In the genomic region with DNA sequence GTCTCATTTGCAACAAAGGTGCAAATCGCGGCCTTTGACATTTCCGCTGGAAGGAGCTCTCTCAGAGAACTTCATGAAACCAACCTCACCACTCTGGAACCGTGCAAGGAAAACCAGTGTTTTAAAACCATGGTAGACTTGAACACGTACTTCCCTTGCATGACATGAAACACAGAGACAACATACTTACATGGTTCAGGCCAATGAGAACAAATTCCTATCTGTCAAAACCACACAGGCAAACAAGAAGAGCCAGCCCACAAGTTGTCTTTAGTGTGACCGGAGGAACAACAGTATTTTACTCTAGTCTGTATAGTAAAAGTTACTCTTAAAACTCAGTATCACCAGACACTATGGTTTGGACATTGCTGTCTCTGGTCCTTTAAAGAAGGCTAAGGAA, we compare ENCODE assay signal across 18 mouse cellular contexts.
DNase-seq lines count a peak whose midpoint lies in the region; ATAC-seq and TF ChIP-seq lines count a peak whose summit lies in the region.
"Had no signal": no experiment of that assay in that cellular context is flagged by ENCODE, and none has a peak within 500 bp of the region (broad histone marks: within the 10 kb centered on the region; RNA-seq: fewer than 3 reads in every experiment).

No protein-coding gene starts in this region.

- 92% methylated on average over 6 of the region's 6 CpGs for WGBS in intestine, embryonic 15.5 days
- 88% methylated on average over 6 of the region's 6 CpGs for WGBS in intestine, embryonic 16.5 days
- 89% methylated on average over 6 of the region's 6 CpGs for WGBS in thymus, adult 2 months
- 91% methylated on average over 6 of the region's 6 CpGs for WGBS in stomach, embryonic 14.5 days

- TF ChIP-seq CTCF in thymus, adult 2 months (IDR thresholded peaks at IDR 0.05; ENCODE audit: borderline replicate concordance, control insufficient read depth, extremely low read depth, insufficient read depth, low read length, poor library complexity): no peak

- H3K9ac ChIP-seq in intestine, embryonic 15.5 days: no peak overlapping the region
- no peak overlapping the region for H3K9ac ChIP-seq in intestine, embryonic 16.5 days (ENCODE audit: low read depth, low read length)
- no peak overlapping the region for H3K9ac ChIP-seq in stomach, embryonic 14.5 days (replicated peaks; ENCODE audit: low read depth, low read length)
- H3K9ac ChIP-seq: forebrain, embryonic 12.5 days; hindbrain, embryonic 14.5 days; liver, postnatal 0 days; neural tube, embryonic 13.5 days had no signal

- no peak overlapping the region for H3K4me2 ChIP-seq in intestine, embryonic 15.5 days (replicated peaks)
- no peak overlapping the region for H3K4me2 ChIP-seq in intestine, embryonic 16.5 days (ENCODE audit: low read depth, low read length)
- H3K4me2 ChIP-seq in stomach, embryonic 14.5 days (replicated peaks; ENCODE audit: low read depth, low read length): no peak overlapping the region
- H3K4me2 ChIP-seq: forebrain, embryonic 12.5 days; hindbrain, embryonic 14.5 days; neural tube, embryonic 13.5 days had no signal

- H3K4me1 ChIP-seq in intestine, embryonic 15.5 days (replicated peaks): peaks cover 26% of the 10 kb centered on the region
- peaks cover 23% of the 10 kb centered on the region for H3K4me1 ChIP-seq in intestine, embryonic 16.5 days (ENCODE audit: control insufficient read depth, insufficient read depth, low read length)
- H3K4me1 ChIP-seq in thymus, adult 2 months (replicated peaks; ENCODE audit: control insufficient read depth, insufficient read depth, low read length): peaks cover 50% of the 10 kb centered on the region
- peaks cover 26% of the 10 kb centered on the region for H3K4me1 ChIP-seq in stomach, embryonic 14.5 days (ENCODE audit: control insufficient read depth, insufficient read depth, low read length)

- H3K27ac ChIP-seq in intestine, embryonic 15.5 days: peak overlapping the region; percentile 33
- no peak overlapping the region for H3K27ac ChIP-seq in intestine, embryonic 16.5 days (ENCODE audit: low read length)
- no peak overlapping the region for H3K27ac ChIP-seq in thymus, adult 2 months (ENCODE audit: control insufficient read depth, insufficient read depth, low read length)
- peak overlapping the region; percentile 66; the same call in 1 of the 2 replicates for H3K27ac ChIP-seq in stomach, embryonic 14.5 days (ENCODE audit: low read length)
- H3K27ac ChIP-seq: heart, adult 2 months; hindbrain, embryonic 14.5 days had no signal

- no peaks in the 10 kb centered on the region for H3K9me3 ChIP-seq in intestine, embryonic 15.5 days
- H3K9me3 ChIP-seq in intestine, embryonic 16.5 days (ENCODE audit: control insufficient read depth, low read length): no peaks in the 10 kb centered on the region
- H3K9me3 ChIP-seq in stomach, embryonic 14.5 days (ENCODE audit: control insufficient read depth, low read depth, low read length): no peaks in the 10 kb centered on the region
- H3K9me3 ChIP-seq: forebrain, embryonic 12.5 days; neural tube, embryonic 13.5 days had no signal

- no peak for ATAC-seq in intestine, embryonic 15.5 days
- no peak for ATAC-seq in intestine, embryonic 16.5 days
- no peak for ATAC-seq in stomach, embryonic 14.5 days (ENCODE audit: insufficient number of reproducible peaks, insufficient read depth, low FRiP score, low read depth)
- ATAC-seq: activated CD4-positive, CD25-positive, alpha-beta regulatory T cell, adult 4 months had no signal

- no peaks in the 10 kb centered on the region for H3K36me3 ChIP-seq in intestine, embryonic 15.5 days
- no peaks in the 10 kb centered on the region for H3K36me3 ChIP-seq in intestine, embryonic 16.5 days (ENCODE audit: control insufficient read depth, insufficient read depth, low read length)
- no peaks in the 10 kb centered on the region for H3K36me3 ChIP-seq in thymus, adult 2 months (ENCODE audit: control insufficient read depth, insufficient read depth, low read length)
- no peaks in the 10 kb centered on the region for H3K36me3 ChIP-seq in stomach, embryonic 14.5 days (ENCODE audit: control insufficient read depth, insufficient read depth, low read length)
- H3K36me3 ChIP-seq: forebrain, embryonic 12.5 days; neural tube, embryonic 13.5 days had no signal

- DNase-seq in thymus, postnatal 25 days: peak; percentile 21
- no peak for DNase-seq in thymus, adult 2 months
- DNase-seq in layer of hippocampus, adult 11-12 months (ENCODE audit: low spot score): no peak
- no peak for DNase-seq in adrenal gland, postnatal 4 days (ENCODE audit: low spot score in 2 of 2)
- DNase-seq: gastrocnemius, postnatal 36 days; right cerebral cortex, postnatal 25 days had no signal

- H3K4me3 ChIP-seq in intestine, embryonic 15.5 days (replicated peaks): no peak overlapping the region
- no peak overlapping the region for H3K4me3 ChIP-seq in intestine, embryonic 16.5 days (ENCODE audit: low read length)
- no peak overlapping the region for H3K4me3 ChIP-seq in thymus, adult 2 months (ENCODE audit: control insufficient read depth, insufficient read depth, low read length)
- H3K4me3 ChIP-seq in stomach, embryonic 14.5 days (ENCODE audit: low read depth, low read length): no peak overlapping the region
- H3K4me3 ChIP-seq: erythroblast, embryonic 14.5 days; forebrain, embryonic 12.5 days; heart, adult 2 months; megakaryocyte, embryonic 14.5 days; neural tube, embryonic 13.5 days had no signal

- H3K27me3 ChIP-seq in intestine, embryonic 15.5 days (replicated peaks): no peaks in the 10 kb centered on the region
- no peaks in the 10 kb centered on the region for H3K27me3 ChIP-seq in intestine, embryonic 16.5 days (replicated peaks; ENCODE audit: control insufficient read depth, insufficient read depth, low read length)
- H3K27me3 ChIP-seq in thymus, adult 2 months (ENCODE audit: control insufficient read depth, insufficient read depth, low read length): no peaks in the 10 kb centered on the region
- H3K27me3 ChIP-seq in stomach, embryonic 14.5 days (ENCODE audit: control insufficient read depth, insufficient read depth, low read length): no peaks in the 10 kb centered on the region
- H3K27me3 ChIP-seq: CH12.LX; forebrain, embryonic 12.5 days; neural tube, embryonic 13.5 days had no signal

- TF ChIP-seq POLR2A in thymus, adult 2 months (IDR thresholded peaks at IDR 0.05; ENCODE audit: control insufficient read depth, extremely low read depth, insufficient read depth, low read length, poor library complexity): no peak

Comparison
In these comparisons a context has a peak if more than half of its experiments do, and no peak if none do; other contexts are left out.
1. H3K27ac ChIP-seq: peak in intestine, embryonic 15.5 days (single experiment) and stomach, embryonic 14.5 days (single experiment); none in intestine, embryonic 16.5 days (single experiment) and thymus, adult 2 months (single experiment).